Comparison of ENCODE assay signal across 31 mouse cellular contexts in the genomic region with DNA sequence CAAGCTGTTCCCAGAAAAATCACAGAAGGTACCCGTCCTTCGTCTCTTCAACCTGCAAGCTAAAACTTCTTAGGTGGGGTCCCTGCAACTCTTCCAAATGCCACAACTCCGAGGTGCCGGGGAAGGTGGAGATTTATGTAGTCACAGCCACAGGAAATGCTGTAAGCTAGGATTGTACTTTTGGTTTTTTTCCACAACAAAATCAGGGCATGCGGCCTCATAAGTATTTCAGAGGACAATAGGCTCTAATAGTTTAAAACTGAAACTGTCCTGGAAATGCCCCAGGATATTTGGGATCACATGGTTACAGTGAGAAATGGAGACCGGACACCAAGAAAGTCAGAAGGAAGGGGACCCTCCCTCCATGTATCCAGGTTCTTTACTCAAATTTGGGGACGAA. TPM values are rescaled to one million over a fixed set of nuclear protein-coding genes. Genes with fewer than 3 reads are reported as not detected.
DNase-seq lines count a peak whose midpoint lies in the region; ATAC-seq and TF ChIP-seq lines count a peak whose summit lies in the region.
"Had no signal": no experiment of that assay in that cellular context is flagged by ENCODE, and none has a peak within 500 bp of the region (broad histone marks: within the 10 kb centered on the region; RNA-seq: fewer than 3 reads in every experiment).

No protein-coding gene starts in this region.

- TF ChIP-seq EP300 in heart, adult 2 months (IDR thresholded peaks at IDR 0.05; ENCODE audit: insufficient read depth, low read depth, low read length), result no peak

- no peak overlapping the region for H3K4me2 ChIP-seq in kidney, postnatal 0 days (ENCODE audit: low read length)
- H3K4me2 ChIP-seq in forebrain, embryonic 12.5 days, result no peak overlapping the region
- H3K4me2 ChIP-seq in forebrain, embryonic 14.5 days (ENCODE audit: low read length), result no peak overlapping the region
- H3K4me2 ChIP-seq: embryonic facial prominence, embryonic 12.5 days; heart, embryonic 11.5 days; hindbrain, embryonic 15.5 days; limb, embryonic 15.5 days; liver, embryonic 13.5 days; midbrain, embryonic 13.5 days; stomach, embryonic 15.5 days had no signal

- no peaks in the 10 kb centered on the region for H3K79me2 ChIP-seq in heart, adult 2 months (replicated peaks; ENCODE audit: control insufficient read depth, insufficient read depth, low read length)

- TF ChIP-seq POLR2A in heart, adult 2 months (IDR thresholded peaks at IDR 0.05; ENCODE audit: insufficient read depth, low read depth, low read length), result no peak
- TF ChIP-seq POLR2A in testis, adult 2 months (IDR thresholded peaks at IDR 0.05; ENCODE audit: control insufficient read depth, low read depth, low read length), result no peak

- peak overlapping the region; percentile 12; the same call in 1 of the 2 replicates for H3K27ac ChIP-seq in heart, adult 2 months
- peak overlapping the region; percentile 8; the same call in 1 of the 2 replicates for H3K27ac ChIP-seq in testis, adult 2 months (ENCODE audit: control insufficient read depth, insufficient read depth, low read depth, low read length)
- peak overlapping the region; percentile 56 for H3K27ac ChIP-seq in kidney, postnatal 0 days
- no peak overlapping the region for H3K27ac ChIP-seq in forebrain, embryonic 12.5 days
- no peak overlapping the region for H3K27ac ChIP-seq in forebrain, embryonic 14.5 days (ENCODE audit: low read depth, low read length)
- H3K27ac ChIP-seq in forebrain, embryonic 10.5 days, result no peak overlapping the region
- H3K27ac ChIP-seq: embryonic facial prominence, embryonic 12.5 days; hindbrain, embryonic 15.5 days; limb, embryonic 10.5 days; limb, embryonic 15.5 days; liver, embryonic 13.5 days; macrophage; midbrain, embryonic 13.5 days; stomach, embryonic 15.5 days had no signal

- H3K4me3 ChIP-seq in heart, adult 2 months, result no peak overlapping the region
- no peak overlapping the region for H3K4me3 ChIP-seq in testis, adult 2 months (ENCODE audit: control insufficient read depth, low read depth, low read length)
- no peak overlapping the region for H3K4me3 ChIP-seq in kidney, postnatal 0 days (replicated peaks; ENCODE audit: low read depth, low read length)
- H3K4me3 ChIP-seq in forebrain, embryonic 12.5 days (replicated peaks), result no peak overlapping the region
- no peak overlapping the region for H3K4me3 ChIP-seq in forebrain, embryonic 14.5 days (ENCODE audit: low read depth, low read length)
- no peak overlapping the region for H3K4me3 ChIP-seq in forebrain, embryonic 10.5 days
- H3K4me3 ChIP-seq: embryonic facial prominence, embryonic 12.5 days; hindbrain, embryonic 15.5 days; limb, embryonic 10.5 days; limb, embryonic 15.5 days; liver, embryonic 13.5 days; midbrain, embryonic 13.5 days; stomach, embryonic 15.5 days had no signal

- no peaks in the 10 kb centered on the region for H3K9me3 ChIP-seq in kidney, postnatal 0 days (replicated peaks; ENCODE audit: low read length)
- no peaks in the 10 kb centered on the region for H3K9me3 ChIP-seq in forebrain, embryonic 12.5 days
- no peaks in the 10 kb centered on the region for H3K9me3 ChIP-seq in forebrain, embryonic 14.5 days (replicated peaks; ENCODE audit: control insufficient read depth, low read length)
- H3K9me3 ChIP-seq in forebrain, embryonic 10.5 days, result no peaks in the 10 kb centered on the region
- H3K9me3 ChIP-seq: embryonic facial prominence, embryonic 12.5 days; hindbrain, embryonic 15.5 days; limb, embryonic 10.5 days; limb, embryonic 15.5 days; liver, embryonic 13.5 days; midbrain, embryonic 13.5 days; stomach, embryonic 15.5 days had no signal

- 57% methylated on average over 7 of the region's 7 CpGs for WGBS in heart, adult 2 months
- 72% methylated on average over 7 of the region's 7 CpGs for WGBS in kidney, postnatal 0 days
- WGBS in forebrain, embryonic 12.5 days, result 91% methylated on average over 7 of the region's 7 CpGs
- WGBS in forebrain, embryonic 14.5 days, result 95% methylated on average over 7 of the region's 7 CpGs
- 92% methylated on average over 7 of the region's 7 CpGs for WGBS in forebrain, embryonic 10.5 days

- H3K36me3 ChIP-seq in heart, adult 2 months (ENCODE audit: control insufficient read depth, insufficient read depth, low read length), result no peaks in the 10 kb centered on the region; the same call in 1 of the 2 replicates
- no peaks in the 10 kb centered on the region for H3K36me3 ChIP-seq in testis, adult 2 months (ENCODE audit: control insufficient read depth, insufficient read depth, low read length)
- no peaks in the 10 kb centered on the region for H3K36me3 ChIP-seq in kidney, postnatal 0 days (ENCODE audit: insufficient read depth, low read length)
- no peaks in the 10 kb centered on the region for H3K36me3 ChIP-seq in forebrain, embryonic 12.5 days (replicated peaks)
- H3K36me3 ChIP-seq in forebrain, embryonic 14.5 days (ENCODE audit: control insufficient read depth, insufficient read depth, low read length), result no peaks in the 10 kb centered on the region
- peaks cover 10% of the 10 kb centered on the region for H3K36me3 ChIP-seq in forebrain, embryonic 10.5 days (replicated peaks)
- H3K36me3 ChIP-seq: embryonic facial prominence, embryonic 12.5 days; hindbrain, embryonic 15.5 days; limb, embryonic 10.5 days; liver, embryonic 13.5 days; midbrain, embryonic 13.5 days; stomach, embryonic 15.5 days had no signal

- no peak for ATAC-seq in kidney, postnatal 0 days (replicated peaks; ENCODE audit: low FRiP score, low read depth)
- ATAC-seq in forebrain, embryonic 12.5 days (ENCODE audit: low FRiP score), result no peak
- no peak for ATAC-seq in forebrain, embryonic 14.5 days
- ATAC-seq: activated CD4-positive, CD25-positive, alpha-beta regulatory T cell, adult 4 months; forebrain, postnatal 0 days; inflammation-experienced regulatory T-cells, adult 6 months; midbrain, embryonic 13.5 days had no signal

- H3K9ac ChIP-seq in heart, adult 2 months (ENCODE audit: low read depth, low read length), result no peak overlapping the region
- H3K9ac ChIP-seq in kidney, postnatal 0 days (ENCODE audit: low read depth, low read length), result no peak overlapping the region
- no peak overlapping the region for H3K9ac ChIP-seq in forebrain, embryonic 12.5 days
- H3K9ac ChIP-seq in forebrain, embryonic 14.5 days (ENCODE audit: low read length), result no peak overlapping the region
- H3K9ac ChIP-seq: embryonic facial prominence, embryonic 12.5 days; forebrain, postnatal 0 days; hindbrain, embryonic 15.5 days; limb, embryonic 15.5 days; liver, embryonic 13.5 days; midbrain, embryonic 13.5 days; stomach, embryonic 15.5 days had no signal

- intact Hi-C loops in heart, adult 2 months (cut with DNase I), result no loop called here
- intact Hi-C loops in heart, postnatal 25 days (cut with DNase I), result no loop called here

- H3K4me1 ChIP-seq in heart, adult 2 months (ENCODE audit: control insufficient read depth, insufficient read depth, low read length), result peaks cover 2% of the 10 kb centered on the region
- H3K4me1 ChIP-seq in testis, adult 2 months (ENCODE audit: control insufficient read depth, insufficient read depth, low read length), result no peaks in the 10 kb centered on the region
- no peaks in the 10 kb centered on the region for H3K4me1 ChIP-seq in kidney, postnatal 0 days (replicated peaks; ENCODE audit: insufficient read depth, low read length)
- peaks cover 19% of the 10 kb centered on the region for H3K4me1 ChIP-seq in forebrain, embryonic 12.5 days
- peaks cover 15% of the 10 kb centered on the region for H3K4me1 ChIP-seq in forebrain, embryonic 14.5 days (ENCODE audit: control insufficient read depth, insufficient read depth, low read length)
- peaks cover 26% of the 10 kb centered on the region for H3K4me1 ChIP-seq in forebrain, embryonic 10.5 days
- H3K4me1 ChIP-seq: embryonic facial prominence, embryonic 12.5 days; limb, embryonic 10.5 days; limb, embryonic 15.5 days; liver, embryonic 13.5 days; stomach, embryonic 15.5 days had no signal

- no peak for DNase-seq in heart, adult 2 months
- no peak for DNase-seq in heart, postnatal 25 days (ENCODE audit: low spot score)
- DNase-seq in testis, postnatal 10 days (ENCODE audit: low spot score), result no peak
- peak; percentile 40 for DNase-seq in kidney, postnatal 0 days (ENCODE audit: low spot score)
- no peak for DNase-seq in forebrain, embryonic 14.5 days (ENCODE audit: low spot score)
- no peak for DNase-seq in forebrain, embryonic 10.5 days (ENCODE audit: extremely low spot score, low spot score)
- DNase-seq: adrenal gland, adult 8-10 months; cerebellum, adult 9-10 months; cerebellum, postnatal 36 days; embryo, embryonic 11 days; forebrain, postnatal 0 days; gastrocnemius, postnatal 10 days; layer of hippocampus, adult 9-11 months; liver, embryonic 13.5 days; lung, postnatal 10 days; retina, postnatal 1 day; right cerebral cortex, postnatal 25 days; thymus, adult 18-20 months; thymus, postnatal 25 days had no signal

- H3K27me3 ChIP-seq in heart, adult 2 months (ENCODE audit: control insufficient read depth, insufficient read depth, low read length), result no peaks in the 10 kb centered on the region
- H3K27me3 ChIP-seq in testis, adult 2 months (ENCODE audit: control insufficient read depth, insufficient read depth, low read length), result no peaks in the 10 kb centered on the region
- no peaks in the 10 kb centered on the region for H3K27me3 ChIP-seq in kidney, postnatal 0 days (ENCODE audit: insufficient read depth, low read length)
- H3K27me3 ChIP-seq in forebrain, embryonic 12.5 days, result no peaks in the 10 kb centered on the region
- no peaks in the 10 kb centered on the region for H3K27me3 ChIP-seq in forebrain, embryonic 14.5 days (replicated peaks; ENCODE audit: control insufficient read depth, insufficient read depth, low read length)
- no peaks in the 10 kb centered on the region for H3K27me3 ChIP-seq in forebrain, embryonic 10.5 days (ENCODE audit: poor library complexity, severe bottlenecking)
- H3K27me3 ChIP-seq: embryonic facial prominence, embryonic 12.5 days; hindbrain, embryonic 15.5 days; limb, embryonic 15.5 days; liver, embryonic 13.5 days; midbrain, embryonic 13.5 days; stomach, embryonic 15.5 days had no signal

- no peak for TF ChIP-seq CTCF in heart, adult 2 months (IDR thresholded peaks at IDR 0.05)
- no peak for TF ChIP-seq CTCF in testis, adult 2 months (IDR thresholded peaks at IDR 0.05; ENCODE audit: control insufficient read depth, insufficient read depth, insufficient replicate concordance, low read depth, low read length)
- TF ChIP-seq CTCF in kidney, postnatal 0 days (IDR thresholded peaks at IDR 0.05; ENCODE audit: low read depth), result no peak

RNA-seq across cellular contexts. Expression of a gene that starts 17.0 kb away (rescaled TPM):
- total RNA-seq in heart, adult 2 months (2021), result 10 to 100 TPM; 99.5 to 99.7 TPM
- polyA plus RNA-seq in heart, adult 2 months (2012; rRNA removed), result 39.3 and 86.5 TPM in 2 replicates
- total RNA-seq in heart, postnatal 25 days (2021), result 100 to 1,000 TPM in 1 of 2 experiments, 10 to 100 TPM in 1; 95.4 to 116 TPM
- 68.5 and 95.9 TPM in 2 replicates for polyA plus RNA-seq in testis, adult 2 months (2012; rRNA removed)
- polyA plus RNA-seq in kidney, postnatal 0 days (2015; fragmentation: Nextera tagmentation; extraction: Ambion mirVana), result 187 and 206 TPM in 2 replicates
- 564 and 577 TPM in 2 replicates for polyA plus RNA-seq in forebrain, embryonic 12.5 days (2016; fragmentation: Nextera tagmentation; extraction: Ambion mirVana)
- 340 and 348 TPM in 2 replicates for polyA plus RNA-seq in forebrain, embryonic 14.5 days (2014; fragmentation: Nextera tagmentation; extraction: Ambion mirVana)
- 404 and 428 TPM in 2 replicates for polyA plus RNA-seq in forebrain, embryonic 10.5 days (2016; fragmentation: Nextera tagmentation; extraction: Ambion mirVana)

RNA-seq across cellular contexts. Expression of a gene that starts 37.9 kb away (rescaled TPM):
- total RNA-seq in heart, adult 2 months (2021), result 10 to 100 TPM; 37.9 to 49.8 TPM
- 22.6 and 34.5 TPM in 2 replicates for polyA plus RNA-seq in heart, adult 2 months (2012; rRNA removed)
- 10 to 100 TPM; 40.7 to 45.3 TPM for total RNA-seq in heart, postnatal 25 days (2021)
- polyA plus RNA-seq in testis, adult 2 months (2012; rRNA removed), result 4.1 and 4.4 TPM in 2 replicates
- polyA plus RNA-seq in kidney, postnatal 0 days (2015; fragmentation: Nextera tagmentation; extraction: Ambion mirVana), result 38.8 and 39.8 TPM in 2 replicates
- 84.8 and 91.5 TPM in 2 replicates for polyA plus RNA-seq in forebrain, embryonic 12.5 days (2016; fragmentation: Nextera tagmentation; extraction: Ambion mirVana)
- 60.0 and 64.7 TPM in 2 replicates for polyA plus RNA-seq in forebrain, embryonic 14.5 days (2014; fragmentation: Nextera tagmentation; extraction: Ambion mirVana)
- polyA plus RNA-seq in forebrain, embryonic 10.5 days (2016; fragmentation: Nextera tagmentation; extraction: Ambion mirVana), result 61.6 and 62.6 TPM in 2 replicates

RNA-seq across cellular contexts. Expression of a gene that starts 42.9 kb away (rescaled TPM):
- total RNA-seq in heart, adult 2 months (2021), result 100 to 1,000 TPM; 361 to 396 TPM
- 225 and 357 TPM in 2 replicates for polyA plus RNA-seq in heart, adult 2 months (2012; rRNA removed)
- 100 to 1,000 TPM; 350 to 375 TPM for total RNA-seq in heart, postnatal 25 days (2021)
- polyA plus RNA-seq in testis, adult 2 months (2012; rRNA removed), result 217 and 218 TPM in 2 replicates
- 24.0 and 24.7 TPM in 2 replicates for polyA plus RNA-seq in kidney, postnatal 0 days (2015; fragmentation: Nextera tagmentation; extraction: Ambion mirVana)
- polyA plus RNA-seq in forebrain, embryonic 12.5 days (2016; fragmentation: Nextera tagmentation; extraction: Ambion mirVana), result 34.7 and 36.2 TPM in 2 replicates
- polyA plus RNA-seq in forebrain, embryonic 14.5 days (2014; fragmentation: Nextera tagmentation; extraction: Ambion mirVana), result 21.8 and 22.5 TPM in 2 replicates
- 24.8 and 25.9 TPM in 2 replicates for polyA plus RNA-seq in forebrain, embryonic 10.5 days (2016; fragmentation: Nextera tagmentation; extraction: Ambion mirVana)

Comparison
In these comparisons a context has a peak if more than half of its experiments do, and no peak if none do; other contexts are left out.
1. H3K27ac ChIP-seq: peak in heart, adult 2 months (single experiment), testis, adult 2 months (single experiment) and kidney, postnatal 0 days (single experiment); none in forebrain, embryonic 12.5 days (single experiment), forebrain, embryonic 14.5 days (single experiment) and forebrain, embryonic 10.5 days (single experiment).